Comparison of ENCODE assay signal across 9 mouse cellular contexts in genomic region chr2:142838775-142839174, GRCm38 (mm10).
"Had no signal": no experiment of that assay in that cellular context is flagged by ENCODE, and none has a peak within 500 bp of the region (broad histone marks: within the 10 kb centered on the region; RNA-seq: fewer than 3 reads in every experiment).

No protein-coding gene starts in this region.

- H3K4me1 ChIP-seq: limb, embryonic 15.5 days; midbrain, embryonic 15.5 days; neural tube, embryonic 12.5 days had no signal

- H3K4me3 ChIP-seq: limb, embryonic 15.5 days; midbrain, embryonic 10.5 days; midbrain, embryonic 15.5 days; neural tube, embryonic 12.5 days had no signal

- ATAC-seq: hindbrain, postnatal 0 days; midbrain, embryonic 15.5 days had no signal

- H3K27ac ChIP-seq: hindbrain, postnatal 0 days; limb, embryonic 15.5 days; liver, embryonic 14.5 days; midbrain, embryonic 10.5 days; midbrain, embryonic 15.5 days; neural tube, embryonic 12.5 days had no signal

- H3K9ac ChIP-seq: limb, embryonic 15.5 days; liver, embryonic 14.5 days; midbrain, embryonic 15.5 days; neural tube, embryonic 12.5 days had no signal

- H3K27me3 ChIP-seq: limb, embryonic 15.5 days; midbrain, embryonic 15.5 days; neural tube, embryonic 12.5 days had no signal

- H3K36me3 ChIP-seq: limb, embryonic 15.5 days; midbrain, embryonic 10.5 days; midbrain, embryonic 15.5 days; neural tube, embryonic 12.5 days had no signal

- H3K9me3 ChIP-seq: limb, embryonic 15.5 days; midbrain, embryonic 10.5 days; midbrain, embryonic 15.5 days; neural tube, embryonic 12.5 days had no signal

- H3K4me2 ChIP-seq: limb, embryonic 15.5 days; midbrain, embryonic 15.5 days; neural tube, embryonic 12.5 days had no signal

- DNase-seq: left cerebral cortex, postnatal 4 days; thymus, adult 18-20 months; thymus, postnatal 14 days had no signal
